Mouse (Mus musculus): ENCODE measurements around the gene Rps6.

Gene Rps6

DNA sequence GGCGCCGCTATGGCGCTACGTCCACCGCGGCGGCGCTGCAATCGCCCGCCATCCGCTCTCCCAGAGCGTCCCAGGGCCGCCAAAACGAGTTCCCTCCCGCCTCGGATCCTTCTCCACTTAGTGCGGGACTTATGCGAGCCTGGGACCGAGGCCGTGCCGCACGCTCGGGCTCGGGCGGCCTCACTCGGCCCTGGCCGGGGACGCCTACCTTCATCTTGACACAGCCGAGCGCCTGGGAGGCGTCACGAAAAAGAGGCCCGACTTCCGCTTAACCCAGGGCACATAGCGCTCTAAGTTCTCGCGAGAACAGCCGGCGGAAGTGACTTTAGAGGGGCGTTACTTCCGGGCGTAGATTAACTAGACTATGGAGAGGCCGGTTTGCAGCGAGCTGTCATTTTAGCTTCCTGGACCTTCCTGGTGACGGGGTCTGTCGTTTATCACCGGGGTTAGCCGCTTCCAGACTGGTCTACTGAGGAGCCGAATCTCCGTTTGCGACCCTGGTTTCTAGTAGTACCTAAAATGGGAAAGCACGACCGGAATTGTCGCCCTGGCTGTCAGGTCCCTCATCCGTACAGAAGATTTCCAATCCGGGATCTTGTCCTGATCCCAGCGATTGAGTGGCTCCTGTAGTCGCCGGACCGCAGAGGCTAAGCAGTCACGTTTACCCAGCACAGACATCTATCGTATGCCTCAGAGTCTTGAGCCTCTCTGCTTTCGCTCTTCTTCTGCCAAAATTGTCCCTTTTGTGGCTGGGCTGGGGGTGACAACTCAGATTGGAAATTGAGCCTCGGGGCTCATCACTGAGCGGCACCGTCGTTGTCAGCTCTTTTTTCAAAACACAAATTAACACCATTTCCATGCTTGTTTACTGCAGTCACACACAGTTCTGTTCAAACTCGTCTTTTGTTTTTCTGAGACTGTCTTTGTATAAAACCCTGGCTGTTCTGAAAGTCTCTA is at the start of gene Rps6:
Gene Rps6 (minus strand): TSS at position 300 of the 957 bp plus-strand sequence.
- DNase-seq (ENCODE audit: low spot score), result peak; percentile 91

DNA sequence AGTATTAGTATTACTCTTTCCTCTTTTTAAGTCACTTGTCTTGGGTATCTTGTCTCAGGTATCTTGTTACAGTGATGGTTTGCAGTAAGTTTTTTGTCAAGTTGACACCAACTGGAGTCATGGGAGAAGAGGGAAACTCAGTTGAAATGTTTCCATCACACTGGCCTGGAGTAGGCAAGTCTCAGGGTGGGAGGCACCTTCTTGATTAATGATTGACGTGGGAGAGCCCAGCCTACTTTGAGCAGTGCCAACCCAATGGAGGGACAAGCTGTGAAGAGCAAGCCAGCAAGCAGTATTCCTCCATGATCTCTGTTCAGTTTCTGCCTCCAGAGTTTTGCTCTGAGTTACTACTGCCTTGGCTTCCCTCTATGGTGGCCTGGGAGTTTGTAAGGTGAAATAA is 48.7 kb upstream of the Rps6 start:
- no peak for DNase-seq (ENCODE audit: low spot score)

DNA sequence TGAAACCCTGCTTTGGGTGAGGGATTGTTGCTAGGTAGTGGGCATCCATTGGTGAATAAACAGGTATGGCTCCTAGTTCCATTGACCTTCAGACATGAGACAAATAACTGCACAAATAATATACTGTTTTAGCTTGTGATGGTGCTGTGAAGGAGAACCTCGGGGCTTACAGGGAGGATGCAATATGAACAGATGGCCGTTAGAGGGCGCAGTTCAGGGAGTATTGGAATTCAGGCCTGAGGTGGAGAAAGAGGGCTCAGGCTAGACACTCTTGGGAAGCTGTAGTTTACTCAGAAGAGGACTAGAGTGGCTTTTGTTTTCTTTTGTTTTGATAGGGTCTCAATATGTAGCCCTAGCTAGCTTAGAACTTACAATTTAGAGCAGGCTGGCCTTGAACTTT is 47.8 kb upstream of the Rps6 start:
- no peak for DNase-seq (ENCODE audit: low spot score)

DNA sequence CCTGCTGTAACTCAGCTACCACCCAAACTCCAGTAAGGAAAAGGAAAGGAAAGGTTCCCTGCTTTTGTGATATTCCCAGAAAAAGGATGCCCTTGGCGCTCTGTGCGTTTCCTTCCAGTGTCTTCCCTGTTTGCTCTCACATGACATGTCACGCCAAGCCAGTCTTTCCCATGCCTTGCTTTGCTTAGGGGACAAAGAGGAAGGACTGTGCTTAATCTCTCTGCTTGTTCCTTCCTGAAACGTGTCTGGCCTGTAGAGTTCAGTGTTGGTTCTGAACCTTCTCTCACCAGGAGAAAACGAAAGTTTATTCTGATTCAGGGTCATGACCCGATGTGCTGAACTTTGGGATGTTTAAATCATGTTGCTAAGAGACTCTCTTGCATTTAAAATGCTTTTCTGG is 45.1 kb upstream of the Rps6 start:
- DNase-seq (ENCODE audit: low spot score), result no peak

DNA sequence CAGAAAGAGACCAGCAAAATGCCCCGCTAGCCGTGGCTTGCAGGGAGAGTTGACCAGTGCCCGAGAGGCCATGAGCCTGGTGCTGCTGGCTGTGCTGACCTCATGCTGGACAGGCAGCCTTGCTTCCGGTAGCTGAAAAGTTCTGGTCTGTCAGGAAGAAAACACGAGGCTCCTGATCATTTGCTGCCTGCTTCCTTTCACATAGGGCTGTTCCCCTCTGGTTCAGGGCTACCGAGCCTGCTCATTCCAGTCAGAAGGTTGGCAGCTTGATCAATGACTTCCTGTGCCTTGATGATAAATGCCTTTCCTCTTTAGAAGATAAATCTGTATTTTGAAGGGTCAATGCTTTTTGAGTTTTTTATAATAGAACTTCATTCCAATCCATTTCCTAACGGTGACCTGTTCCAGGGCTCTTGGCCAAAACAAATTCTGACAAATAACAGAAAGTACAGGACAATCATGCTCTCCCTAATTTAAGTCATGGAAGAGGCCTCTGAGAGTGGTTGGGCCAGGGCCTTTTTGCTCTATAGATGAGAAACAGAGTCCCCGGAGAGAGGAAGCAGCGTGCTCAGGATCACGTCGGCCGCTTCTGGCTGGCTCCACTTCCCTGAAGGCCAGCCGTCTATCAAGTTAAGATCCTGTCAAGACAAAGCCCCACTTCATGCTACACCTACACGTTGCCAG is 41.7 kb upstream of the Rps6 start:
- no peak for DNase-seq (ENCODE audit: low spot score)

DNA sequence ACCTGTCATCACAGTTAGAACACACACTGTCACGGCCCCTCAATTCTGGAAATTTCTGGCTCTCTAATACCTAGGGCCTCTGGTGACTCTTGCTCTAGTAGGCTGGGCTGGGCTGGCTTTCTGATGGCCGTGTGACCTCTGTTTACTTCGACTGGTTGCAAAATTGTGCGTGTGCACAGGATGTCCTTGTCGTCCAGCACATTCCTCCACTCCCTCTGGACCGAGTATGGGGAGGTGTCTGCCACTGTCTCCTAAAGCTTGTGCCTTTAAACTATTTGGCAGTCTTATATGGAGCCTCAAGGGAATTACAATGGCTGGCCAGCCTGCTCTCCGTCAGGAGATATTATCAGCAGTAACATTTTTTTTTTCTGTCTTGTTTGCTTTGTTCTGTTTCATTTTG is 40.2 kb upstream of the Rps6 start:
- no peak for DNase-seq (ENCODE audit: low spot score)

DNA sequence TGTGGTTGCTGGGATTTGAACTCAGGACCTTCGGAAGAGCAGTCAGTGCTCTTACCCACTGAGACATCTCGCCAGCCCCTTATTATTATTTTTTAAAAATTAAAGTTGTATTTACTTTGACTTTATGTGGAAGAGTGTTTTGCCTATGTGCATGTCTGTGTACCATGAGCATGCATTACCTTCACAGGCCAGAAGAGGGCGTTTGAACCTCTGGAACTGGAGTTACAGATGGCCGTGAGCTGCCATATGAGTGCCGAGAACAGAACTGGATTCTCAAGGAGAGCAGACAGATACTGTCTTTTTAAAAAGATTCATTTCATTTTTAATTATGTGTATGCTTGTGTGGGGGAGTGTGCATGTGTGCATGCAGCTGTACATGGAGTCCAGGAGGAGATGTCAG is 30.7 kb upstream of the Rps6 start:
- DNase-seq (ENCODE audit: low spot score), result no peak

DNA sequence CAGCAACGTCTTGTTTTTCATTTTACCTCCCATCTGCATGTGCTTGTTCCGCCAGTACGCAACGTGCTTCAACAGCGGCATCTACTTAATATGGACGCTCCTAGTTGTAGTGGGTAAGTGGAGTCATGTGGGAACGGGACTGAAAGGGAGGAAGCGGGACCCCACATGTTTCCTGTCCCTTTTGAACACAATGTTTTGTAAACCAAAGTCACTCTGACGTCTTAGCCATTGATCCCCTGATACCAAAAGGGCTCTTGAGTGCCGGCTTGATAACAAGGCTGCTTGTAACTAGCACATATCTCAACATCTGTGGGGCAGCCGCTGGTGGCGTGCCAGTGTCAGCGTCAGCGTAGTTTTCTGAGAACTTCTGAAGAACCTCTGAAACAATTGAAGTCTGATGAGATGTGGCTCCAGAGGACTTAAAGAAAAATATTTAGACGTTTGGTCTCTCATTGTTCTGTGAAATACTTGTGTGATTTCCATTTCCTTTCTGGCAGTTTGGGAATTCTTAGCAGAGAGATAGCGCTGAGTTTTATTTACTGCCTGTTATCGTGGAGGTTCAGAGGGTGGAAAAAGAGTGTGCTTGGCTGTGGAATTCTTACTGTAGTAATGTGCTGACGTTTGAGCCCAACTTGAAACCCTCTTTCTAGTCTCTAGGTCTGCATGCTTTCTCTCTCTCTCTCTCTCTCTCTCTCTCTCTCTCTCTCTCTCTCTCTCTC is 29.1 kb upstream of the Rps6 start:
- no peak for DNase-seq (ENCODE audit: low spot score)

DNA sequence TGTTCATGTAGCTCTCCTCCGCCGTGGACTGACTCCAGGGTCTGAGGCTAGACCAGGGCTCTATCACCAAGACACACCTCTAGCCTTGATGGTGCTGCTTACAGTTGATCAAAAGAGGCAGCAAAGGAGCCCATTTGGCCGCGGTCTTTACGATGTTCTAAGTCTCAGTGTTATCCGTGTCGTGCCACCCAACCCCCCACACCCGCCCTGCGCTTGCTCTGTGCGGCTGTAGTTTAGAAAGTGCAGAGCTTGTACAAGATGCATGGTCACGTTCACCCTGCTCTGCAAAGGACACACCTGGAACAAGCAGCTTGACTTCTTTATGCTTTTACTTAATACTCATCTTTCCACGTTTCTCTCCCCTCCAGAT is 28.6 kb upstream of the Rps6 start:
- DNase-seq (ENCODE audit: low spot score), result no peak

DNA sequence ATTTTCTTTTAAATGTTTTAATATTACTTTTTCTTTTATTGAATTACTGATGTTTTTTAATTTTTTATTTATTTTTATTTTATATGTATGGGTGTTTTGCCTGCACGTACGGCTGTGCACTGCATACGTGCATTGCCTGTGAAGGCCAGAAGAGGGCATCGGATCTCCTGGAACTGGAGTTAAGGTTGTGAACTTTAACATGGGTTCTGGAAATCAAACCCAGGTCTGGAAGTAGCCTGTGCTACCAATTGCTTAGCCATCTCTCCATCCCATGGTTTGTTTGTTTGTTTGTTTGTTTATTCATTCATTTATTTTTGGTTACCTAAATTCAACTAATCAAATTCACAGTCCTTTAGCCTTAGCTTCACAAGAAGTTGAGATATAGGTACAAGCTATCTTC is 27.7 kb upstream of the Rps6 start:
- DNase-seq (ENCODE audit: low spot score), result no peak

DNA sequence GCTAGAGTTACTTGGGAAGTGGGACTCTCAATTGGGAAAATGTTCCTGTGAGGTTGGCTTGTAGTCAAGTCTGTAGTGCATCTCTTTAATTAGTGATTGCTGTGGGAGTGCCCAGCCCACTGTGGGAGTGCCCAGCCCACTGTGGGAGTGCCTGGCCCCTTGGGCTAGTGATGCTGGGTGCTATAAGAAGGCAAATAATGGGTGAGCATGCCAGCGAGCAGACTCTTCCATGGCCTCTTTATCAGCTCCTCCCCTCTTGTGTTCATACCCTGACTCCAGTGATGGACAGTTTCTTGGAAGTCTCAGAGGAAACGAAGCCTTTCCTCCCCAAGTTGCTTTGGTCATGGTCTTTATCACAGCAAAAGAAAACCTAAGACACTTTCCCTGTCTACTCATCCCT is 25.2 kb upstream of the Rps6 start:
- DNase-seq (ENCODE audit: low spot score), result no peak

DNA sequence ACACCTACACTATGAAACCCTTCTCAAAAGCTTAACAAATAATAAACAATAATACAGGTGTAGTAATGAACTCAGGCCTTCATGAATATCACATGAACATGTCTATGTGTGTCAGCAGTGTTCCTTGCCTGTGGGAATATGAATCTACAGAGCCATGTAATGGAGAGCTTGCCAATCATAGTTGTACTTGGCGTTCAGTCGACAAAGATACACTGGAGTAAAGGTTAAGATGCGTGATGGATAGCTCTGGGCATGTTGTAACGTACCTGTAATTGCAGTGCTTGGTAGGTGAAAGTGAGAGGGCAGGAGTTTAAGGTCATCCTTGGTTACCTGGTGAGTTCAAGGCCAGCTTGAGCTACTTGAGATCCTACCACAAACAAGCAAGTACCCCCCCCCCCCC is 24.0 kb upstream of the Rps6 start:
- no peak for DNase-seq (ENCODE audit: low spot score)

DNA sequence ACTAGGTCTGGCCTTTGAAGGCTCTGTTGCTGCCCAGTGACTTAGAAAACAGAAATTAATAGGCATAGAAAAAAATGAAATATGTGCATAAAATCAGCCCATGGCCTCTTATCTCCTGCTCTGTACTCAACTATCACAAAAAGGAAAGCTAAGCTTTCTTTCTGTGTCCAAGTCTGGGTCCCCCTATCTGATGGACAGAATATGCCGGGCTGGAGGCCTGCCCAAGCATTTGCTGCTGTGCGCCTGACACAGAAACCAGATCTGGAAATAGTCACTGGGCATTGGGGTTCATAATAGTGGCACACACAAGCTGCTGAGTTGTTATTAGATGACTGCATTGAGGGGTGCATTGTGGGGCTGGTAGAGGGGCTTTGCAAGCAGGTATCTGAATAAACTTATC is 22.3 kb upstream of the Rps6 start:
- no peak for DNase-seq (ENCODE audit: low spot score)

DNA sequence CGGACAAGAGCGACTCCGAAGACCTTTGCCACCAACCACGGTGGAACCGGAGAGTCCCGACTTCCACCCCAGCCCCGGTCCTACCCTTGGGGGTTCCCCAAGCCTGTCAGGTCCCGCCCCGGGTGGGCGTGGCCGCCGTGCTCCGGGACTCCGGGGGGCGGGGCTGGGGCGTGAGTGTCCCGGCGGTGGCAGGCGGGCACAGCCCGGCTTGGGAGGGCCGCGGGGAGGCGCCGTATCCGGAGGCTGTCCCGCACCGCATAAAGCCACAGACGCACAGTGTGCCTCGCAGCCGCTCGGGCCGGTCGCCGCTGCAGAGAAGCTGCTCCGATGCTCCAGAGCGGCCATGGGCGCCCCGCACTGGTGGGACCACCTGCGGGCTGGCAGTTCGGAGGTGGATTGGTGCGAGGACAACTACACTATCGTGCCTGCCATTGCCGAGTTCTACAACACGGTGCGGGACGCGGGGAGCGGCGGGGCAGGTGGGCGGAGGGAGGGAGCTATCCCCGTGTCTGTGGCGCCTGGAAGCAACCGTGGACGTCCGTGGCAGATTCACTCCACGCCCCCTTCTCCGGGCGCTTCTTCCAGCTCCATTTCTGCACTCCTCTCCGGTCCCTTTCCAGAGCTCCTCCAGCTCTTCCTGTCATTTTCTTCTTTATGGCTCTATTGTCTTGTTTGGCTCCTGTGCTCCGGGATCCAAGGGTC is 17.1 kb upstream of the Rps6 start, which contains the start of gene Acer2:
Gene Acer2 (plus strand): TSS at position 251 of the 702 bp plus-strand sequence.
- peak; percentile 66 for DNase-seq (ENCODE audit: low spot score)

DNA sequence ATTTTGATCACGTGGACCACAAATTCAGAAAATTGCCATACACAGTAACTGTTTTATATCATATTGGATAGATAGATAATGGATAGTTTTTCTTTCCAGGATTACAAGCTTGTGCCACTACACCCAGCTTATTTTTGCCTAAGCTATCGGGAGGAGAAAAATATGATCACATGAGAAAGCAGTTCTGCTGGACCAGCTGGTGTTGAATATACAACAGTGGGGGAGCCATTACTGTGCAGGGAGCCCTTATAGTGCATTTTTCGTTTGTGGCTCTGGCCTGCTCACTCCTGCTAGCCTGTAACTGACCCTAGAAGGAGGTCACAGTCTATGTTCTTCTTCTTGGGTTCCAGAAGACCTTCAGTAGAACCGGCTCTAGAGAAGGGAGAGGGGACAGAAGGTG is 15.9 kb upstream of the Rps6 start:
- DNase-seq (ENCODE audit: low spot score), result no peak

DNA sequence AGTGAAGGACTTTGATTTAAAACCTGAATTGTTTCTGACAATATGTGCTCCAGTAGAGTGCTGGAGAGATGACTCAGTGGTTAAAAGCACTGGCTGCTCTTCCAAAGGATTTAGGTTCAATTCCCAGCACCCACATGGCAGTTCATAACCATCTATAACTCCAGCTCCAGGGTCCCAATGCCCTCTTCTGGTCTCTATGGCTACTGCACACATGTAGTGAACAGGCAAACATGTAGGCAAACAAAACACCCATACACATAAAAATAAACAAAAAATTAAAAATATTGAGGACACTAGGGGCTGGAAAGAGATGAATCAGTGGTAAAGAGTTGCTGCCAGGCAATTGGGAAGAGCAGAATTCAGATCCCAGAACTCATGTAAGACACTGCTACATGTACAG is 14.8 kb upstream of the Rps6 start:
- no peak for DNase-seq (ENCODE audit: low spot score)

DNA sequence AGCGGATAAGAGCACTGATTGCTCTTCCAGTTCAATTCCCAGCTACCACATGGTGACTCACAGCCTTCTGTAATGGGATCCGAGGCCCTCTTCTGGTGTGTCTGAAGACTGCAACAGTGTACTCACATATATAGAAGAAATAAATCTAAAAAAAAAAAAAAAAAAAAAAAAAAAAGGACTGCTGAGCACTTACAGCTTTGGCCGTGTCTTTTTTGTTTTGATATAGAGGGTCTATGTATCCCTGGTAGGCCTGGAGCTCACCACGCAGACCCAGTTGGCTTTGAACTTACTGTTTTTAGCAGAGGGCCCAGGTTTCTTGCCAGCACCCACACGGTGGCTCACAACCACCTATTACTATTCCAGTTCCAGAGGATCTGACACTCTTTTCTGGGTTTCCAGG is 6.9 kb upstream of the Rps6 start:
- DNase-seq (ENCODE audit: low spot score), result no peak

DNA sequence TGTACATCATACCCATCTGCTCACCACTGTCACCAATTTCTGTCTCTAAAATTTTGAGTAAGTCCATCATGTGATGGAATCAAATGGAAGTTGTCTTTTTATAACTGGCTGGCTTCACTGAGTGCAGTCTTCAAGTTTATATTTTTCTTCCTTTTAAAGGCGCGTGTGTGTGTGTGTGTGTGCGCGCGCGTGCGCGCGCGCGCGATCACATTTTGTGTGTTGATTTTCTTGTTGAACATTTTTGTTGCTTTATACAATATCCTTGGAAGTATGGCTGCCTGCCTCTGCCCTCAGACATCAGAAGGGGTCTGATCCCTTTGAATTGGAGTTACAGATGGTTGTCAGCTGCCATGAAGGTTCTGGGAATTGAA is 843 bp upstream of the Rps6 start:
- no peak for DNase-seq (ENCODE audit: low spot score)

DNA sequence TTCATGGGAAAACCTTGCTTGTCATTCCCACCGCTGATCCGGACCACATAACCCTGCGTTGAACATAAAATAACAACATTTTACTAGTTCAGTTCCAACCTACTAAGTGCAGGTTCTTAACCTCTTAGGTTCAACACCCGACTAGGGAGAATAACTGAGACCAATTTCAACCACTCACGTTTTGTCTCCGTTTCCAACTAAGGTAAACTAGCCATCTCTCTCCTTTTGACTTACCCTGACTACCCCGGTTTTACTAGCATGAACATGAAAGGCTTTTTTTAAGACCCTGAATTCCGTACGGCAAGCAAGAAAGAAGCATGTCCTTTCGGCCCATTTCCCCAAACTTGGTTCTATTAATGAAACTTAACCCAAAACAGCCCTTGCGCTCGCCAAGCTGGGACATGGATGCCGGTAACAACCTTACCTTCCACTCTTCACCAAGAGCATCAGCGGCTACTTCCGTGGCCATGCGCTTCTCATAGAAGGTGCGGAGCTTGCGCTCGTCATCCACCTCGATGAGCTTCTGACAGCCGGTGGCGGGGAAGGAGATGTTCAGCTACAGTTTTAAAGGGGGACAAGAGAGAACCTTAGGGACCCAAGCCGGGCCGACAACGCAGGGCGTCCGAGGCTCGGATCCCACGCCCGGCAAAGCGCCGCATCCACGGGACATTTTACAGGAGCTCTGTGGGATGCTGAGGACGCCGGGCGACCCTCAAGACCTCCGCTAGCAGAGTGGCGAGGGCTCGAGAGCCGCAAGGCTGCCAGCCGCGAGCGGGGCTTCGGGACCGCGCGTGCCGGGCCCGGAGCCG is 704 bp downstream of the Rps6 start:
- DNase-seq (ENCODE audit: low spot score), result no peak

DNA sequence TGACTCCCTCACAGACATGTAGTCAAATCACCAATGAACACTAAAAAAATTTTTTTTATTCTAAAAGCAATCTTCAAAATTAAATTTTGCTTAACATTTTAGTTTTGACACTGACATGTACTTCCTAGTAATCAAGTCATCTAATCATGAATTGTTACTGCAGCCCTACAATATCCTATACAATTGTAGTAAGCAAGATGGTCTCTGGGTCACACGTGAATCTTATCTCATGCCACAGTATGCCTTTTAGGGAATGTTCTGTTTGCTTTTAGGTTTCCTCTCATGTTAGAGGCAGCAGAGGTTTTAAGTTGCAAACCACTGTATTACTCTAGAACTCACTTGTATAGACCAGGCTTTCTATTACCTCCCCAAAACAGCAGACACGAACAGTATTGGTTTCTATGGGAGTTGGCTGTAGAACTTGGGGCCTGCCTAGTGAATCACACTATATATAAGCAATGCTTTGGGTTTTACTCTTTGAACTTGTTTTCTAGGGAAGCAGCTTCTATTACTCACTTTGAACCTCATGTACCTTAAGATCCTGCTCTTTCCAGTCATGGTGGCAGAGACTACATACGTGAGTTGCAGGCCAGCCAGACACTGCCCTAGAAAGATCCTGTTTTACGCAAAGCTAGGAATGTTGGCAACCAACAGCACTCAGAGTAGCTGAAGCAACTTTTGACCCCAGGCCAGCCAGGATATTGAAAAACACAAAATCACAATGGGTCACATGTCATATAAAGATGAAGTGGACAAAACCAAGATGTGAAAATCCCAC is 4.2 kb downstream of the Rps6 start:
- DNase-seq (ENCODE audit: low spot score), result no peak

DNA sequence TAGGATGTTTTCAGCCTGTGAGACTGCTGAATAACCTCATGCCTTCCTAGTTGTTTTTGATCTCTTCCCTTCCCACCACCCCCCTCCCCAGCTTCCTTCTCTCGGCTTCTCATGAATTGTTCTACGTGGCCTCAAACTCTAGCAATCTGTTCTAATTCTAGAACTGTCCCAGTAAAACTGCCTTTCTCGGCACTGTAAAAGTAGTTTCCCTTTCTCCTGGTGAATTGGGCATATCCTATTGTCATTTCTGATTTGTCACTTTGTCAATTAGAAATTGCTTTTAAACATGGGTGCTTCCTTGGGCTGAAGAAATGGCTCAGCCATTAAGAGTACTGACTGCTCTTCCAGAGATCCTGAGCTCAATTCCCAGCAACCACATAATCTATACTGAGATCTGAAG is 5.2 kb downstream of the Rps6 start:
- no peak for DNase-seq (ENCODE audit: low spot score)
